Mouse (Mus musculus) spleen, adult 2 months (tissue): ENCODE results near the gene Slc27a2. TPM values are rescaled to one million over a fixed set of nuclear protein-coding genes. Genes with fewer than 3 reads are reported as not detected.
A peak's percentile ranks its signal among the peaks of the same experiment; 100 is the strongest.

ENCODE experiments used
- DNase-seq, 2 experiments: peaks; one replicate each; pipeline versions ENCODE4 v3.0.0 to v3.0.0-alpha.2; 2012 to 2021; ENCODE audit warnings: low spot score in 2 of 2, low read depth in 1 of 2
- H3K27ac ChIP-seq: fragments of 200-500 bp; 2 replicates; pipeline ENCODE4 v1.5.1; 2012; ENCODE audit warnings: low read length, inconsistent platforms; ENCODE audit not compliant: insufficient read depth
- H3K27me3 ChIP-seq: fragments of 200-500 bp; 2 replicates; pipeline ENCODE4 v1.6.1; 2012; ENCODE audit warnings: mild to moderate bottlenecking, moderate library complexity, low read length, inconsistent platforms; ENCODE audit not compliant: control insufficient read depth, insufficient read depth
- H3K36me3 ChIP-seq: fragments of 200-500 bp; 2 replicates; pipeline ENCODE4 v1.6.1; 2012; ENCODE audit warnings: mild to moderate bottlenecking, low read length, inconsistent platforms; ENCODE audit not compliant: control insufficient read depth, insufficient read depth
- H3K4me1 ChIP-seq: fragments of 200-500 bp; 2 replicates; pipeline ENCODE4 v1.6.1; 2011; ENCODE audit warnings: inconsistent platforms; ENCODE audit not compliant: control insufficient read depth, insufficient read depth, insufficient read length
- H3K4me3 ChIP-seq: fragments of 200-500 bp; 2 replicates; pipeline ENCODE4 v1.5.1; 2011; ENCODE audit warnings: mild to moderate bottlenecking, inconsistent platforms; ENCODE audit not compliant: insufficient read depth, insufficient read length; ENCODE audit errors: extremely low read depth
- CTCF ChIP-seq: fragments of 200-500 bp; IDR thresholded peaks from 2 replicates; pipeline ENCODE4 v1.5.1; 2011; ENCODE audit warnings: mild to moderate bottlenecking, inconsistent platforms; ENCODE audit not compliant: insufficient read depth, insufficient read length, insufficient replicate concordance; ENCODE audit errors: extremely low read depth
- POLR2A ChIP-seq: fragments of 200-500 bp; IDR thresholded peaks from 2 replicates; pipeline ENCODE4 v1.6.1; 2011; ENCODE audit warnings: low read depth, low read length, inconsistent platforms
- WGBS: fragments of 180-500 bp; shearing (Covaris S2); methylation state at CpG from one replicate; pipeline ENCODE4 v1.1.7; 2018; 5-methylcytosine and 5-hydroxymethylcytosine counted together
- polyA plus RNA-seq: library from polyadenylated mRNA; depleted of rRNA; stranded (reverse); fragments of >200 nt; gene quantifications from 2 replicates; pipeline ENCODE4 v1.2.3, GENCODE M21; 2012

Gene Slc27a2
- polyA plus RNA-seq, 1 experiment, result 0.57 TPM

GRCm38 (mm10) chr2:126551896-126552295 lies 311 bp upstream of the Slc27a2 start:
- Histone ChIP-seq H3K4me1 (peaks cover 8% of the 10 kb centered on the region), H3K4me3 (no peak overlapping the region), H3K27me3 (peaks cover 5% of the 10 kb centered on the region; the same call in 1 of the 2 replicates), H3K27ac (no peak overlapping the region), H3K36me3 (no peaks in the 10 kb centered on the region)
- 11% methylated on average over 5 of the region's 5 CpGs for WGBS
- no peak for TF ChIP-seq CTCF
- TF ChIP-seq POLR2A, result no peak
- DNase-seq, result no peak

GRCm38 (mm10) chr2:126553291-126553639 lies 1.1 kb downstream of the Slc27a2 start:
- WGBS, result 19% methylated on average over 26 of the region's 26 CpGs
- peaks cover 8% of the 10 kb centered on the region for H3K4me1 ChIP-seq
- H3K27me3 ChIP-seq, result peaks cover 5% of the 10 kb centered on the region; the same call in 1 of the 2 replicates
- TF ChIP-seq POLR2A, result no peak
- no peaks in the 10 kb centered on the region for H3K36me3 ChIP-seq
- H3K4me3 ChIP-seq, result peak overlapping the region; percentile 41; the same call in 1 of the 2 replicates
- no peak for DNase-seq
- no peak overlapping the region for H3K27ac ChIP-seq

GRCm38 (mm10) chr2:126555533-126555932 lies 3.3 kb downstream of the Slc27a2 start:
- H3K4me3 ChIP-seq, result no peak overlapping the region
- TF ChIP-seq POLR2A (no peak), CTCF (no peak)
- DNase-seq, result no peak

GRCm38 (mm10) chr2:126560094-126560493 lies 7.9 kb downstream of the Slc27a2 start:
- H3K36me3 ChIP-seq, result no peaks in the 10 kb centered on the region

More at GRCm38 (mm10) chr2:126555533-126555932, 3.3 kb downstream of the Slc27a2 start:
- peaks cover 5% of the 10 kb centered on the region; the same call in 1 of the 2 replicates for H3K27me3 ChIP-seq
- H3K27ac ChIP-seq, result no peak overlapping the region
- no peaks in the 10 kb centered on the region for H3K36me3 ChIP-seq
- H3K4me1 ChIP-seq, result peaks cover 8% of the 10 kb centered on the region
- WGBS, result 95% methylated on average over 5 of the region's 5 CpGs

GRCm38 (mm10) chr2:126563411-126564105 lies 11.4 kb downstream of the Slc27a2 start:
- H3K27ac ChIP-seq, result no peak overlapping the region
- H3K27me3 ChIP-seq, result no peaks in the 10 kb centered on the region
- H3K4me3 ChIP-seq, result no peak overlapping the region
- DNase-seq, result no peak
- TF ChIP-seq POLR2A, result no peak
- no peak for TF ChIP-seq CTCF
- WGBS, result 73% methylated on average over 17 of the region's 17 CpGs
- no peaks in the 10 kb centered on the region for H3K36me3 ChIP-seq
- H3K4me1 ChIP-seq, result no peaks in the 10 kb centered on the region

More at GRCm38 (mm10) chr2:126560094-126560493, 7.9 kb downstream of the Slc27a2 start:
- Histone ChIP-seq H3K27me3 (no peaks in the 10 kb centered on the region), H3K27ac (no peak overlapping the region), H3K4me1 (no peaks in the 10 kb centered on the region), H3K4me3 (no peak overlapping the region)
- no peak for DNase-seq
- WGBS, result 88% methylated on average over 1 of the region's 1 CpGs
- TF ChIP-seq CTCF, result no peak
- no peak for TF ChIP-seq POLR2A

GRCm38 (mm10) chr2:126572163-126572562 lies 20.0 kb downstream of the Slc27a2 start:
- 83% methylated on average over 1 of the region's 1 CpGs for WGBS
- H3K27me3 ChIP-seq, result no peaks in the 10 kb centered on the region
- H3K36me3 ChIP-seq, result no peaks in the 10 kb centered on the region
- H3K4me3 ChIP-seq, result no peak overlapping the region
- H3K4me1 ChIP-seq, result no peaks in the 10 kb centered on the region
- DNase-seq, result no peak
- TF ChIP-seq POLR2A, result no peak
- H3K27ac ChIP-seq, result no peak overlapping the region

- 92% methylated on average over 4 of the region's 4 CpGs for WGBS
- Histone ChIP-seq H3K4me1 (no peaks in the 10 kb centered on the region), H3K27ac (no peak overlapping the region), H3K4me3 (no peak overlapping the region), H3K36me3 (no peaks in the 10 kb centered on the region), H3K27me3 (no peaks in the 10 kb centered on the region)
- no peak for DNase-seq
- TF ChIP-seq POLR2A, result no peak
- no peak for TF ChIP-seq CTCF
These were observed 20.5 kb downstream of the Slc27a2 start for GRCm38 (mm10) chr2:126572747-126573146.
